Mouse (Mus musculus): ENCODE data around the gene Emc4. TPM values are rescaled to one million over a fixed set of nuclear protein-coding genes. Genes with fewer than 3 reads are reported as not detected.

Emc4 gene
- polyA plus RNA-seq, 1 experiment from 2014 or later = 99.7 TPM

DNA sequence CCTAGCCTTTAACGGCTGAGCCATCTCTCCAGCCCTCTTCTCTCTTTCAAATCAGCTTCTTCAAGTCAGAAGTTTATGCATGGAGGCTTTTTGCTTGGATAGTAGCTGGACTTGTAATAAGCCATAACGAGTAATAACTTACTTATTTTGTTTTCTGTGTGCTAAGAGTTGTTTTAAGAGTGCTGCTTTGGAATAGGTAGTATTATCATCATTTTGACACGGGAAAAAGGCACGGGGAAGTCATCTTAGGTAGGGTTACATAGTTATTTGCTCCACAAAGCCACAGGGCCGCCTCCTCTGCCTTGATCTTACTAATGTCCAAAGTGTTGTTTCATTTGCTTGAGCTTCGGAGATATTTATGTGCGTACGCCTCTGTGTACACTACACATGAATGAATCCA is 12.3 kb upstream of the Emc4 start:
- H3K9ac ChIP-seq (ENCODE audit: low read length) = peak overlapping the region; percentile 94
- H3K4me1 ChIP-seq (replicated peaks; ENCODE audit: control insufficient read depth, insufficient read depth, low read length) = no peaks in the 10 kb centered on the region; the same call in 1 of the 2 replicates
- no peak for ATAC-seq (replicated peaks; ENCODE audit: low FRiP score)
- no peaks in the 10 kb centered on the region for H3K36me3 ChIP-seq (ENCODE audit: control insufficient read depth, insufficient read depth, low read length)
- H3K4me3 ChIP-seq (ENCODE audit: low read depth, low read length) = peak overlapping the region; percentile 93
- H3K27ac ChIP-seq (ENCODE audit: low read depth, low read length) = no peak overlapping the region
- DNase-seq (ENCODE audit: low spot score) = no peak
- no peaks in the 10 kb centered on the region for H3K9me3 ChIP-seq (ENCODE audit: control insufficient read depth, low read length)
- 56% methylated on average over 8 of the region's 8 CpGs for WGBS
- H3K27me3 ChIP-seq (ENCODE audit: control insufficient read depth, insufficient read depth, low read length) = no peaks in the 10 kb centered on the region
- peak overlapping the region; percentile 50 for H3K4me2 ChIP-seq (ENCODE audit: low read depth, low read length, severe bottlenecking)

DNA sequence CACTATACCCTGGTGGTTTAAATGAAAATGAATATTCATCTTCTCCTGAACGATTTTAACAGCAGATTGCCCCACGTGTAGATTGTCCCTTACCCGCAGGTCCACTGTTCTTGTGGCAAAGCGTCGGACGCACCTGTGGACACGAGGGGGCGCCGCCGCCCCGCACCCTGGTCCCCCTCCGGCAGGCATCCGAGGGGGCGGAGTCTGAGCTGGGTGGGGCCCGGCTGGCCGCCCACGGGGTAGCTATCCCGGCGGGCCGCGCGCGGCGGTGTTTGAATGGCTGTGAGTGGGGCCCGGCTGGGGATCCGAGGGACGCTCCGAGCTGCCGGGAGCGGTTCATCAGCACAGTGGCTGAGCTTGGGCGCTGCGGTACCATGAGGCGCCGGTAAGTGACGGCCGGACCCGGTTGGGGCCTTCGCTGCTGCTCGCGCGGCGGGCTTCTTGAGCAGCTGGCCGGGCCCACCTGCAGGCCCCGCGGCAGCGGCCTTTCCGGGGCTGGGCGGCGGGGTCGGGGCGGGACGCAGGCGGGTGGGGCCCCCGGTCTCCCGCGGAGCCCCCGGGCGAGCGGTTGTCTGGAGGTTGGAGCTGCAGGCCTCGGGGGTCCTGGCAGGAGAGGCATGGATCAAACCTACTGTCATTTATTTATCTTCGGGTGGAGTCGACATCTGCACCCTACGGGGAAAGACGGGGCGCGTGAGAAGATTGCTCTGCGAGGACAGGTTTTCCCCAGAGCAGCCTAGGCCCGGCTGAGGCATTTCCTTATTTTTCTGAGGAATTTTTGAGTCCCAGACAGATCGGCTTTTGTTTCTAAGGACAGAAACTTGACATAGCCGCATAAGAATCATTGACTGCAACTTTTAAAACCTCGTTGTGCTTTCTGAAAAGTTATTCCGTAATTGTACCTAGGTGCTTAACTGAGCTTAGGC is 11.4 kb upstream of the Emc4 start, which contains the start of gene Katnbl1:
Gene Katnbl1, plus strand, starts transcription at position 239 of the 926 bp plus-strand sequence.
- Histone ChIP-seq H3K27me3 (ENCODE audit: control insufficient read depth, insufficient read depth, low read length) (no peaks in the 10 kb centered on the region), H3K4me1 (replicated peaks; ENCODE audit: control insufficient read depth, insufficient read depth, low read length) (no peaks in the 10 kb centered on the region; the same call in 1 of the 2 replicates), H3K27ac (ENCODE audit: low read depth, low read length) (peak within 1 kb of the TSS; percentile 78), H3K4me3 (ENCODE audit: low read depth, low read length) (peak within 1 kb of the TSS; percentile 93), H3K9ac (ENCODE audit: low read length) (peak within 1 kb of the TSS; percentile 94), H3K36me3 (ENCODE audit: control insufficient read depth, insufficient read depth, low read length) (no peaks in the 10 kb centered on the region), H3K4me2 (ENCODE audit: low read depth, low read length, severe bottlenecking) (peak within 1 kb of the TSS; percentile 50), H3K9me3 (ENCODE audit: control insufficient read depth, low read length) (no peaks in the 10 kb centered on the region)
- ATAC-seq (replicated peaks; ENCODE audit: low FRiP score) (peak; percentile 100), DNase-seq (ENCODE audit: low spot score) (peak; percentile 98)
- under 1% methylated on average over 72 of the region's 72 CpGs for WGBS

DNA sequence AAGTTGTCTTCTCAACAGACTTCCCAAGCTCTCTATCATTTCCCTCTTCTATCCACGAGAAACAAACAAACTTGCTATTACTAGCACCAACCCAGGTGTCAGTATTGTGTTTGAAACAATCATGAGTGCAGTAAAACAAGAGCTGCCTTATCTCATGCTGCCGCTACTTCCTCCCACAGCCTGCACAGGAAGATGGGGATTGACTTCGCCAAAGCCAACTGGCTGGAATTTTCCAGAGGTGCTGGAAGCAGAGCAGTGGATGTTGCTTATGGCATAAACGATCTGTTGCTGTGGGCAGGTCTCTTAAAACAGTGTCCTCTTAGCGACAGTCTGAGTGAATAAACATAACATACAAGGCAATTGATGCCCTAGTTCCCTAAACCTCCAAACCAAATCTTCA is 6.8 kb upstream of the Emc4 start:
- ATAC-seq (replicated peaks; ENCODE audit: low FRiP score) = no peak

DNA sequence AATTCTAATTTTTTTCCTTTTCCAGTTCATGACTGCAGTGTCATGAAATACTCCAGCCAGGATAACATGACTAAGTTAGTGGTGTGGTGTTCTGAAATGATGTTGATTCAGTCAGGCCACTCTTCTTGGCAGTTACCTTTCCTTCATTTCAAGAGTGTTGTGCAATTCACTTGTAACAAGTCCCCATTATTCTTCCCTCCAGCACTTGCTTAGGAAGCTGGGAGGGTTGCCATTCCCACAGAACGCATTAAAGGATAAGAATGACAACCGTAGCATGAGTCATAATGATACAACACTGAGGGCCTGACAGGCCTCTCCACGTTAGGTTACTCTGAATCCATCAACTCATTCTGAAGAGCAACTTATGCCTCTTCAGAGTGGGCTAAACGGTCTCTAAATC is 5.3 kb upstream of the Emc4 start:
- Histone ChIP-seq H3K27me3 (ENCODE audit: control insufficient read depth, insufficient read depth, low read length) (no peaks in the 10 kb centered on the region), H3K9me3 (ENCODE audit: control insufficient read depth, low read length) (no peaks in the 10 kb centered on the region), H3K27ac (ENCODE audit: low read depth, low read length) (no peak overlapping the region), H3K4me1 (replicated peaks; ENCODE audit: control insufficient read depth, insufficient read depth, low read length) (no peaks in the 10 kb centered on the region), H3K4me2 (ENCODE audit: low read depth, low read length, severe bottlenecking) (no peak overlapping the region), H3K36me3 (ENCODE audit: control insufficient read depth, insufficient read depth, low read length) (no peaks in the 10 kb centered on the region), H3K4me3 (ENCODE audit: low read depth, low read length) (no peak overlapping the region), H3K9ac (ENCODE audit: low read length) (no peak overlapping the region)
- no peak for DNase-seq (ENCODE audit: low spot score)
- no peak for ATAC-seq (replicated peaks; ENCODE audit: low FRiP score)
- 66% methylated on average over 4 of the region's 4 CpGs for WGBS

More for the DNA sequence above, 6.8 kb upstream of the Emc4 start:
- Histone ChIP-seq H3K4me3 (ENCODE audit: low read depth, low read length) (no peak overlapping the region), H3K27ac (ENCODE audit: low read depth, low read length) (no peak overlapping the region), H3K27me3 (ENCODE audit: control insufficient read depth, insufficient read depth, low read length) (no peaks in the 10 kb centered on the region), H3K4me1 (replicated peaks; ENCODE audit: control insufficient read depth, insufficient read depth, low read length) (no peaks in the 10 kb centered on the region), H3K9me3 (ENCODE audit: control insufficient read depth, low read length) (no peaks in the 10 kb centered on the region), H3K9ac (ENCODE audit: low read length) (no peak overlapping the region), H3K4me2 (ENCODE audit: low read depth, low read length, severe bottlenecking) (no peak overlapping the region), H3K36me3 (ENCODE audit: control insufficient read depth, insufficient read depth, low read length) (no peaks in the 10 kb centered on the region)
- no peak for DNase-seq (ENCODE audit: low spot score)
- 74% methylated on average over 5 of the region's 5 CpGs for WGBS

DNA sequence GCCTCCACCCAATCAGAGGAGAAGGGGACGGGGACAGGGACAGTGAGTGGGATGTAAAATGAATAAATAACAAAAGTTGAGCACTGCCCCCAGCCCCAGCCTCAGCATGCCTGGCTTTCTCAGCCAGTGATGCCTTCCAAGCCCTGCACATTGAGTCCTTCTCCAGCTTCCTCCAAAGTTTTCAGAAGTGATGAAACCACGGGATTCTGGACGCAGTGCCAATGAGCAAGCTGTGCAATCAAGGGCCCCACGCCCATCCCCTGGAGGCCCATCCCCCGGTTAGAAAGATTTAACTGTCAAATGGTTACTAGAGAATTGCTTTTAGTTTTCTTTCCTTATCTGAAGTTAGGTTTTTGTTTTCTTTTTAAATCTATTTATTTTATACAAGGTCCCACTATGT is 2.1 kb upstream of the Emc4 start:
- Histone ChIP-seq H3K4me3 (ENCODE audit: low read depth, low read length) (no peak overlapping the region), H3K4me1 (replicated peaks; ENCODE audit: control insufficient read depth, insufficient read depth, low read length) (peaks cover 3% of the 10 kb centered on the region; the same call in 1 of the 2 replicates), H3K36me3 (ENCODE audit: control insufficient read depth, insufficient read depth, low read length) (no peaks in the 10 kb centered on the region), H3K27me3 (ENCODE audit: control insufficient read depth, insufficient read depth, low read length) (no peaks in the 10 kb centered on the region), H3K4me2 (ENCODE audit: low read depth, low read length, severe bottlenecking) (no peak overlapping the region), H3K9me3 (ENCODE audit: control insufficient read depth, low read length) (no peaks in the 10 kb centered on the region), H3K27ac (ENCODE audit: low read depth, low read length) (no peak overlapping the region), H3K9ac (ENCODE audit: low read length) (no peak overlapping the region)
- 84% methylated on average over 5 of the region's 5 CpGs for WGBS
- ATAC-seq (replicated peaks; ENCODE audit: low FRiP score) = no peak
- no peak for DNase-seq (ENCODE audit: low spot score)

DNA sequence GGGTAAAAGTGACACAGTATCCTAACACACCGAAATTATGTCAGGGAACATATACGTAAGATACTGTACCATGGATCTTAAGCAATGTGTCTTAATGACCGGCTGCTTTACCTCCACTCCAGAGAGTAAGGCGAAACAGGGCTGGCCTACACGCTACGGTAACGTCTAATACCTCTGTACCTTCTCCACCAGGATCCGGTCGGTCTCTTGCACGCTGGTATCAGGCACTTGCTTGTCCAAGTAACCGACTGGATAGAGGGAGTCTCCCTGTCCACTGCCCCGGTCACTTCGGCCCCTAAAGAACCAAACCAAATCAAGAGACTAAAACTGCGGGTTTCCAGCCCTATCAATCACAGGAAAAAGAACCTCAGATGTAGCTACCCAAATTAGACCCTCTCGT is 605 bp downstream of the Emc4 start:
- H3K27ac ChIP-seq (ENCODE audit: low read depth, low read length) = no peak overlapping the region
- ATAC-seq (replicated peaks; ENCODE audit: low FRiP score) (peak; percentile 22), DNase-seq (ENCODE audit: low spot score) (no peak)
- H3K4me3 ChIP-seq (ENCODE audit: low read depth, low read length) = peak overlapping the region; percentile 85
- peak overlapping the region; percentile 75 for H3K4me2 ChIP-seq (ENCODE audit: low read depth, low read length, severe bottlenecking)
- 23% methylated on average over 15 of the region's 15 CpGs for WGBS
- H3K9ac ChIP-seq (ENCODE audit: low read length) = peak overlapping the region; percentile 68
- no peaks in the 10 kb centered on the region for H3K27me3 ChIP-seq (ENCODE audit: control insufficient read depth, insufficient read depth, low read length)
- H3K4me1 ChIP-seq (replicated peaks; ENCODE audit: control insufficient read depth, insufficient read depth, low read length) = peaks cover 3% of the 10 kb centered on the region; the same call in 1 of the 2 replicates
- no peaks in the 10 kb centered on the region; the same call in 1 of the 2 replicates for H3K36me3 ChIP-seq (ENCODE audit: control insufficient read depth, insufficient read depth, low read length)
- no peaks in the 10 kb centered on the region for H3K9me3 ChIP-seq (ENCODE audit: control insufficient read depth, low read length)

DNA sequence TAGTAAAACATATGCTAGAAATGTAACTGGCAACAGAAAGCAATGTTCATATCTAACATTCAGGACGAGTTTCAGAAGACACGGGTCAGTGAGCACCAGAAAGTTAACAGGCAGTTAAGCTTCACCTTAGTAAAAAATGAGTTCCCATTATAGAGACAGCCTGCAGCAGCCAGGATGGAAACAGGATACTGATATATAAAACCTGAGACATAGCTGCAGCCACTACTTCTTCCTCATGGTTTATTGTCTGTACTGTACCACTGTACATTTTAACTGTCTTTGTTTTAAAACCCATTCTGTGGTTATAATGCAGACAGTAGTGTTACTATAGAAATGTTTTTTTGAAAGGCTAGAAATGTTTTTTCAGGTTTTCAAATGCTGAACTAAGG is 7.1 kb downstream of the Emc4 start:
- H3K9me3 ChIP-seq (ENCODE audit: control insufficient read depth, low read length) = no peaks in the 10 kb centered on the region
- no peak overlapping the region for H3K9ac ChIP-seq (ENCODE audit: low read length)
- DNase-seq (ENCODE audit: low spot score) (no peak), ATAC-seq (replicated peaks; ENCODE audit: low FRiP score) (no peak)
- H3K27me3 ChIP-seq (ENCODE audit: control insufficient read depth, insufficient read depth, low read length) = no peaks in the 10 kb centered on the region
- no peaks in the 10 kb centered on the region for H3K4me1 ChIP-seq (replicated peaks; ENCODE audit: control insufficient read depth, insufficient read depth, low read length)
- H3K4me2 ChIP-seq (ENCODE audit: low read depth, low read length, severe bottlenecking) = no peak overlapping the region
- H3K36me3 ChIP-seq (ENCODE audit: control insufficient read depth, insufficient read depth, low read length) = peaks cover 2% of the 10 kb centered on the region; the same call in 1 of the 2 replicates
- whole genome bisulfite sequencing = 88% methylated on average over 2 of the region's 2 CpGs
- H3K27ac ChIP-seq (ENCODE audit: low read depth, low read length) = no peak overlapping the region
- H3K4me3 ChIP-seq (ENCODE audit: low read depth, low read length) = no peak overlapping the region

DNA sequence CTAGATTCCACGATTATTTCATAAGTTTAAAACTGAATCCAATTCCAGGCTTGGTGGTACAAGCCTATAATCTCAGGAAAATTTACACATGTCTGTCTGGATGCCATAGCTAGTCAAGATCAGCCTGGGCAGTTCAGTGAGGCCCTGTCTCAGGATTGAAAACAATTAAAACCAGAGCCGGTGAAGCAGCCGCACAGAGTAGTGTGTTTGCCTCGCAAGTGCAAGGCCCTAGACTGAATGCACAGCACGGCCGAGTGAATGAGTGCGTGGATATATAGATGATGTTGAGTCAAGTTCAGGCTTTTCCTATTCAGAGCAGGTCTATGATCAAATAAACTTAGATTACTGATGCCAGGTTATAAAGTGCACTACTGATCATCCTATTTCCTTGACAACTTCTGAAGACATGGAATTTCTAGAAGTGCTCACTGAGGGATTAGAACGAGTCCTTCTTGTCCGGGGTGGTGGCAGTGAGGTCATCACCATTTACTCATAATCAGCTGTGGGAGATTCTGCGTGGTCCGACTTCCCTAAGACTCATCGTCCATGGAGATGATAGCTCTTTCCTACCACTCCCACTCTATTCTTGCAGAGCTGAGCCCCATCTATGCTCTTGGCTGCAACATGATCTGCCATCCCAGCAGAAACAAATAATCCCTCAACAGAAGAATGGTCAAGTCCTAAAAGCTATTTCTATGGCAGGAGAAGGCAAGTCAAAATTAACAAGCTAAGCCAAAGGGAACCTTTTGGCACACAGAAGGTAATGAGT is 7.6 kb downstream of the Emc4 start:
- Histone ChIP-seq H3K9me3 (ENCODE audit: control insufficient read depth, low read length) (no peaks in the 10 kb centered on the region), H3K4me3 (ENCODE audit: low read depth, low read length) (no peak overlapping the region), H3K27me3 (ENCODE audit: control insufficient read depth, insufficient read depth, low read length) (no peaks in the 10 kb centered on the region), H3K4me2 (ENCODE audit: low read depth, low read length, severe bottlenecking) (no peak overlapping the region), H3K36me3 (ENCODE audit: control insufficient read depth, insufficient read depth, low read length) (peaks cover 2% of the 10 kb centered on the region; the same call in 1 of the 2 replicates), H3K4me1 (replicated peaks; ENCODE audit: control insufficient read depth, insufficient read depth, low read length) (no peaks in the 10 kb centered on the region), H3K9ac (ENCODE audit: low read length) (no peak overlapping the region), H3K27ac (ENCODE audit: low read depth, low read length) (no peak overlapping the region)
- no peak for ATAC-seq (replicated peaks; ENCODE audit: low FRiP score)
- WGBS = 93% methylated on average over 12 of the region's 12 CpGs
- no peak for DNase-seq (ENCODE audit: low spot score)

Measured in forebrain, embryonic 11.5 days (tissue).